Mouse (Mus musculus): Measurements from ENCODE around the gene Pdgfd.

Gene Pdgfd

GRCm38 (mm10) chr9:6325408-6325807, 157.0 kb downstream of the Pdgfd start:
- no peak for DNase-seq

- no peak for DNase-seq
Measured at GRCm38 (mm10) chr9:6333499-6333898, 165.1 kb downstream of the Pdgfd start.

DNA sequence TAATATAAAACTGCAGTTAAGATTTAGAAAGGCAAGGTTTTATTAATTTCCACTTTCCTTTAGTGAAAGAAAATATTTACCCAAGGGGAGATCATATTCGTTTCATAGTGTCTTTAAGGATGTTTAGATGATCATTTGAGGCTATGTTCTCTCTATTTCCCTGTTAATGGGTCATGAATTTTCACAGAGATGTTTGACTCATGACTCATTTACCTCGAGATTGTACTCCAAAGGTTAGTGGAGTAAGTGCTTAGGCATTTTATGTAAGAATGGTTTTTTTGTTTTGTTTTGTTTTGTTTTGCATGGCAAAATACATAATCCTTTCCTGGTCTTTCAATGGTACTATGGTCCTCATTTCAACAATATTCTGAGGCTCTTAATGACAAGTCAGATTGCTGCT, 167.9 kb downstream of the Pdgfd start:
- no peak for DNase-seq

- no peak for DNase-seq
Measured at GRCm38 (mm10) chr9:6337891-6338290, 169.5 kb downstream of the Pdgfd start.

GRCm38 (mm10) chr9:6338344-6338743, 170.0 kb downstream of the Pdgfd start:
- DNase-seq: no peak

- DNase-seq: no peak
Measured at GRCm38 (mm10) chr9:6339394-6339793, 171.0 kb downstream of the Pdgfd start.

GRCm38 (mm10) chr9:6340750-6341149, 172.4 kb downstream of the Pdgfd start:
- no peak for DNase-seq

- no peak for DNase-seq
Measured at GRCm38 (mm10) chr9:6342854-6343253, 174.5 kb downstream of the Pdgfd start.

GRCm38 (mm10) chr9:6344514-6344913, 176.1 kb downstream of the Pdgfd start:
- DNase-seq: no peak

GRCm38 (mm10) chr9:6344924-6345323, 176.5 kb downstream of the Pdgfd start:
- DNase-seq: no peak

- DNase-seq: no peak
Measured at GRCm38 (mm10) chr9:6345366-6345765, 177.0 kb downstream of the Pdgfd start.

GRCm38 (mm10) chr9:6353257-6353960, 185.0 kb downstream of the Pdgfd start:
- no peak for DNase-seq

DNA sequence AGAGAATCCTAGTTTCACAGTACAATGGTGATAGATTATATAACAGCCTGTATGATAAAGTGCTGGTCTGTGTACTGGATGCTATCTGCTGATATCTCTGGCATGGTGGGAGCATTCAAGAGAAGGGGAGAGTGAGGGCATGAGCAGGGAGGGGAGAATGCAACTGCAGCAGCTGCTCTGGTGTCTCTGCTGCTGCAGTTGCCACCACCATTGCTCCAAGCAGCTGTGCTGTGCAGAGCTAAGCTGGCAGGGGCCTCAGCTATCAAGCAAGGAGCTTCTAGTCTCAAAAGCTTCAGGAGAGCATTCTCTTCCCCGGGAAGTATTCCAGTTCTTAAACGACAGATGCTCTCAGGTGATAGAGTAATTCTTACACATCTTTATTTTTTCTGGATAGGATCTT, 192.4 kb downstream of the Pdgfd start:
- no peak for DNase-seq

DNA sequence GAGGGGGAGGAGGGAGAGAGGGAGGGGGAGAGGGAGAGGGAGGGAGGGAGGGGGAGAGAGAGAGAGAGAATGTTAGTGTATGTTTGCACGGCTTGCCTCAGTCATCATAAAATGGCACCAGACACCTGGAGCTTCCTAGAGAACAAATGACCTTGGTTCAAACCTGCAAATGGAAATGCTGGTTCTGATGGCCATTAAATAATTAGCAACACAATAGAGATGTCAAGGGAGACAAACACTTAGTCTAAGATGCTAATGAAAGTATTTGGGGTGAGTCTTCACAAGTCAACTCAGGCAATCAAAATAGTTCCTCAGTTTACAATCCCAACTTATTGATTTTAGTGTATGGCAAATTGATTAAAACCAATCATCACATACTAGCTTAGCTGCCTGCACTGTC, 198.2 kb downstream of the Pdgfd start:
- no peak for DNase-seq

DNA sequence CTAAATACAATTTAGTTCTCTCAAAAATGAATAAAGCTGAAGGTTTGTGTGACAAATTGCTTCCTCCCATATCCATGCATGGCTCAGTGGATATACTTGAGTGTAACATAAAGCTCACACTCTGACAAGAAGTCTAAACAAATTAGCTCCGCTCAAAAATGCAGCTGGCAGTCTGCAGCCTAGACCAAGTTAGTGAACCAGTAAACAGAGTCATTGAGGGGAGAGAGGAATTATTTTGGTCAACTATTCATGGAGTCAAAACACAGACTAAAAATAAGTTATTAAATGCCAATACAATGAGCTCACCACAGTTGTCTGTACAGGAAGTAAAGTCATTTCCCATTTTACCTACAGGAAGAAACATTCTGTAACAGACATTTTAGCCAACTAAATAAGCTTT, 233.4 kb downstream of the Pdgfd start:
- no peak for DNase-seq

DNA sequence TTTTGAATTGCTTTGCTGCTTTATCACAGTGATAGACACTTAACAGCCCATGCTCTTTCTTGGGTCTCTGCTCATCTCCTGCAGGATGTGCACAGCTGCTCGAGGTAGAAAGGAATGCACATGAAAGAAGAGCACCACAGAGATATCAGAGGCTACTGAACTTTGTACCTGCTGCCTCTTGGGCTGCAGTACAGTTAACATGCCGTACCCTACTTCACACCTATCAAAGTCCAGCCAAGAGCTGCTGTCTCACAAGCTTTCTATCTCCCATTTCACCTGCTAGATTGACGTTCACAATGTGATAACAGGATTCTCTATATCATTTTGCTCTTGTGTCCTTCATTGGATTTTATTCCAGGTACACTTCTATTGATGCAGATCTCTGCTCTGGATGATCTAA, 238.2 kb downstream of the Pdgfd start:
- DNase-seq: no peak

DNA sequence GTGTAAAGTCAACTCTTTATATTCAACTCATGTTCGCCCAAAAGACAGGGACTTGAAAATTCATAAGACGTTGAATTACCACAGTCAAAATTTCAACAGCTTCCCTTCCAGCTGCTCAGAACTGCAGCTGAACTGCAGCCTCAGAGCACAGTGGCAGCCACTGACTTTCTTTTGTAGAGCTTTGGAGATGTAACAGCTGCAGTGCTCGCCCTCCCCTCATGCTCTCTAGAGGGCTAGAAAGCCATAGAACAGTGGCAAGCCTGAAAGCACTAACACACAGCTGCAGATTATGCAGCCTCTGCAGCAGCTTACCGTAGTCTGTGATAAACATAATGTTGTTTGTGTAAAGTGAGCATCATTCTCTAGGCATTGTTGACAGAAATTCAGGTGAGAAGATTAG, 239.6 kb downstream of the Pdgfd start:
- DNase-seq: no peak

DNA sequence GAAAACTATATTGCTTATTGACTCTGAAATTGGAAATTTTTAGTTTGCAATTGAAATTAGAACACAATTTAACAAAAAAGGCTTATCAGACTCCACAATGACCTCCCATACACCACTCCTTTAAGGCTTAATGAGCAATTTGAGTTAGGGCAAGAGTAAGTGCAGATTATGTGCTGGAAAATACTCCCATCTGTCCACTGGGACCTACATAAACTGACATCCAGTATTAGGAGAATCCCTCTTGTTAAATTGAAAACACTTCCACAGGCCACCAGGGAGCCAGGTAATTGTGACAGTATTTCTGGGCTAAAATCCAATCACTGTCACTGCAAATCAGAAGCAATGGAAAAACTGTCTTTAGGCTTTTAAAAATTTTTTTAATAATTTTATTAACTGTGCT, 256.2 kb downstream of the Pdgfd start:
- no peak for DNase-seq
